Mouse (Mus musculus): ENCODE measurements around the gene Vav1.
A peak's percentile ranks its signal among the peaks of the same experiment; 100 is the strongest.

Gene Vav1

DNA sequence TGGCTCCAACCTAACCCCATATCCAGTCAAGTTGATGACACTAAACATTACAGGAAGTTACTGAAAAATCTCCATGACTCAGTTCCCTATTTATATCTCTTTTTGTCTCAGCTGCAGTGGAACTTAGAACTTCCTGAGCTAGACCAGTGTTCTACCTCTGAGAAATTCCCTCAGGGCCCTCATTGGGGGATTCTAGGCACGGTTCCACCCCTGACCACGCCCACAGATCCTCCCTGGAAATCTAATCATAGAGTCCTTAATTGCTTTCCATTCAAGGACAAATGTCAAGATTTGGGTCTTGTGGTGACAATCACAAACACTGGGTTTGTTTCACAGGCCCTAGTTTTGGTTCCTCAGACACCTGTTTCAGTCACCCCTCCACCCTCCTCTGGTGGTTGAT, 6.2 kb downstream of the Vav1 start:
- H3K36me3 ChIP-seq (ENCODE audit: control insufficient read depth, insufficient read depth, low read length, poor library complexity, severe bottlenecking) = peaks cover 6% of the 10 kb centered on the region
- no peaks in the 10 kb centered on the region for H3K27me3 ChIP-seq (ENCODE audit: control insufficient read depth, insufficient read depth, low read length, poor library complexity, severe bottlenecking)
- DNase-seq (ENCODE audit: low read depth, low spot score) = peak; percentile 72

GRCm38 (mm10) chr17:57286718-57287355, 7.9 kb downstream of the Vav1 start:
- DNase-seq (ENCODE audit: low read depth, low spot score) = no peak
- no peaks in the 10 kb centered on the region for H3K27me3 ChIP-seq (ENCODE audit: control insufficient read depth, insufficient read depth, low read length, poor library complexity, severe bottlenecking)

DNA sequence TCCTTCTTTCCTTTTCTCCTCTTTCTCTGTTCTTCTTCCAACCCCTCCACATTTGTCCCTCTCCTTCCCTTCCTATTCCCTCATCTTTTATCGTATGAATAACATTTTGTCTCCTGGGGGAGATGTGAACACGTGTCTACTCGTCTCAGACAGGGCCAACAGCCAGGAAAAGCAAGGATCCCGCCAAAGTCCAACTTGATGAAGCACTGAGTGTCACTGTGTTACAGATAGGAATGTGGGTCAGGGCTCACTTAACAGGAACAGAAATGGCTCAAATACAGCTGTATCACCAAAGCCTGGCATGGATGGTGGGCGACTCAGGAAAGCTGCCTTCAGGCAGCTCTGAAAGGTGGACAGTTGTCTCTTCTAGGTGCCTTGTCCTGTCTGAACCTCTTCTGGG, 10.4 kb downstream of the Vav1 start:
- no peak for DNase-seq (ENCODE audit: low read depth, low spot score)
- H3K36me3 ChIP-seq (ENCODE audit: control insufficient read depth, insufficient read depth, low read length, poor library complexity, severe bottlenecking) = peaks cover 4% of the 10 kb centered on the region
- no peaks in the 10 kb centered on the region for H3K27me3 ChIP-seq (ENCODE audit: control insufficient read depth, insufficient read depth, low read length, poor library complexity, severe bottlenecking)

More at GRCm38 (mm10) chr17:57286718-57287355, 7.9 kb downstream of the Vav1 start:
- H3K36me3 ChIP-seq (ENCODE audit: control insufficient read depth, insufficient read depth, low read length, poor library complexity, severe bottlenecking) = peaks cover 6% of the 10 kb centered on the region

- Histone ChIP-seq H3K27me3 (ENCODE audit: control insufficient read depth, insufficient read depth, low read length, poor library complexity, severe bottlenecking) (no peaks in the 10 kb centered on the region), H3K36me3 (ENCODE audit: control insufficient read depth, insufficient read depth, low read length, poor library complexity, severe bottlenecking) (peaks cover 4% of the 10 kb centered on the region)
- peak; percentile 54 for DNase-seq (ENCODE audit: low read depth, low spot score)
Observed at GRCm38 (mm10) chr17:57290001-57290670, 11.2 kb downstream of the Vav1 start.

- DNase-seq (ENCODE audit: low read depth, low spot score) = peak; percentile 73
- Histone ChIP-seq H3K27me3 (ENCODE audit: control insufficient read depth, insufficient read depth, low read length, poor library complexity, severe bottlenecking) (no peaks in the 10 kb centered on the region), H3K36me3 (ENCODE audit: control insufficient read depth, insufficient read depth, low read length, poor library complexity, severe bottlenecking) (peaks cover 4% of the 10 kb centered on the region)
Observed at GRCm38 (mm10) chr17:57290671-57291055, 11.8 kb downstream of the Vav1 start.

DNA sequence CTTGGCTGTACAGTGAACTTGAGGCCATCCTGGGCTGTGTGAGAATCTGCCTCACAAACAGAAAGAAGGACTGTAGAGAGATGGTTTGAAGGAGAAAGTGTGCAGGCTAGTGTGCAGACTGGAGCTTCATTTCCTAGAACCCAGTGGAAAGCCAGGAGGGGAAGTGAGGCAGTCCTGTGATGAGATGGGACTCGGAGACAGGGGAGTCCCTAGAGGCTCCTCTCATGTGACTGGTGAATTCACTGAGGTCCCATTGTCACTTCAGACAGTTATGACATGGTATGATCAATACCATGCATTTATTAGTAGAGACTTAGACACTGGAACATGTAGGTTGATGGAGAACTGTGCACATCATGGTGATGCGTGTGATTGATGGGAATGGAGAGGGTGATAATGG, 13.4 kb downstream of the Vav1 start:
- no peaks in the 10 kb centered on the region for H3K27me3 ChIP-seq (ENCODE audit: control insufficient read depth, insufficient read depth, low read length, poor library complexity, severe bottlenecking)
- peak; percentile 50 for DNase-seq (ENCODE audit: low read depth, low spot score)
- peaks cover 4% of the 10 kb centered on the region for H3K36me3 ChIP-seq (ENCODE audit: control insufficient read depth, insufficient read depth, low read length, poor library complexity, severe bottlenecking)

DNA sequence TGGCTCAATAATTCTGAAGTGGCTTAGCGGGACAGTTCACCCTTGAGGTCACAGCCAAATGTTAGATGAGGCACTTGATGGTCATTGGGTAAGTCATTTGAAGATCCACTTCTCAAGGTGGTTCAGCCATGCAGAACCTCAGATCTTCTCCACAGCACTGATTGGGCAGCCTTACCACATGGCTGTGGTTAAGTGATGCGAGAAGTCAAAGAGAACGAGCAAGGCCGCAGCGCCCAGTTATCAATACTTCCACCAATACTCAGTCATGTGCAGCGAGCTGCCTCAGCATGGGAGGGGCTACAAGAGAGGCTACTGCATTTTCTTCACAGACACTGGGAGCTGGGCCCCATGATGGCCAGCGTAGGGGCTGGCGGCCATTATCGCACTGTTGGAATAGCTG, 14.1 kb downstream of the Vav1 start:
- Histone ChIP-seq H3K27me3 (ENCODE audit: control insufficient read depth, insufficient read depth, low read length, poor library complexity, severe bottlenecking) (no peaks in the 10 kb centered on the region), H3K36me3 (ENCODE audit: control insufficient read depth, insufficient read depth, low read length, poor library complexity, severe bottlenecking) (peaks cover 5% of the 10 kb centered on the region)
- DNase-seq (ENCODE audit: low read depth, low spot score) = no peak

DNA sequence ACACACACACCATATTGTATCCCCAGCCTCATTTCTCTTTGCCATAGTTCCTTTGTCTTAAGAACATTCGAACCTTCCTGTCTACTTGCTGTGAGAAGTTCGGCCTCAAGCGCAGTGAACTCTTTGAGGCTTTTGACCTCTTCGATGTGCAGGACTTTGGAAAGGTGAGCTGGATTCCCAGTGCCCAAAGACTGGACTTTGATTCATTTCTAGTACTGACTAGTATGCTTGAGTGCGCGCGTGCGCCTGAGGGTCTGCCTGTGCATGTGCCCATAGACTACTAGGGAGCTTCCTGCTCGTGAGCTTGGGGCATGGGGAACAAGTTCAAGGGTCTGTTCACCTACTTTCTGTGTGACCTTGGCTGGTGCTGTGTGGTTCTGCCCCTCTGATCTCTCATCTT, 17.0 kb downstream of the Vav1 start:
- peaks cover 11% of the 10 kb centered on the region for H3K36me3 ChIP-seq (ENCODE audit: control insufficient read depth, insufficient read depth, low read length, poor library complexity, severe bottlenecking)
- H3K27me3 ChIP-seq (ENCODE audit: control insufficient read depth, insufficient read depth, low read length, poor library complexity, severe bottlenecking) = no peaks in the 10 kb centered on the region
- DNase-seq (ENCODE audit: low read depth, low spot score) = no peak

- DNase-seq (ENCODE audit: low read depth, low spot score) = no peak
- peaks cover 17% of the 10 kb centered on the region for H3K36me3 ChIP-seq (ENCODE audit: control insufficient read depth, insufficient read depth, low read length, poor library complexity, severe bottlenecking)
Observed at GRCm38 (mm10) chr17:57297040-57297439, 18.1 kb downstream of the Vav1 start.

DNA sequence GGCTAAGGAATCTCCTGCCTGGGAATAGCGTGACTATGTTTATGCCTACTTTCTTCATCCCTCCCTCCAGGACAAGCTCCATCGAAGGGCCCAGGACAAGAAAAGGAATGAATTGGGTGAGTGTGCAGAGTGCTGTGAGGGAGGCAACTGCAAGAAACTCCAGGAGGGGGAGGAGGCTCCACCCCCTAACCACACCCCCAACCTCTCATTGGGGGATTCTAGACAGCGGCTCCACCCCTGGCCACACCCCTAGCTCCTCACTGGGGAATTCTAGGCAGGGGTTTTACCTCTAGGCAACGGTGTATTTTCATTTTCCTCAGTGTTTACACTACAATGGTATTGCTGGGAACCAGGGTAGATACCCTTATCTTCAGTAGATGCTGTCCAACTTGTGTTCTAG, 26.7 kb downstream of the Vav1 start:
- Histone ChIP-seq H3K36me3 (ENCODE audit: control insufficient read depth, insufficient read depth, low read length, poor library complexity, severe bottlenecking) (peaks cover 37% of the 10 kb centered on the region), H3K27me3 (ENCODE audit: control insufficient read depth, insufficient read depth, low read length, poor library complexity, severe bottlenecking) (no peaks in the 10 kb centered on the region)
- DNase-seq (ENCODE audit: low read depth, low spot score) = peak; percentile 59

More at GRCm38 (mm10) chr17:57297040-57297439, 18.1 kb downstream of the Vav1 start:
- no peaks in the 10 kb centered on the region for H3K27me3 ChIP-seq (ENCODE audit: control insufficient read depth, insufficient read depth, low read length, poor library complexity, severe bottlenecking)

GRCm38 (mm10) chr17:57307074-57307473, 28.2 kb downstream of the Vav1 start:
- Histone ChIP-seq H3K36me3 (ENCODE audit: control insufficient read depth, insufficient read depth, low read length, poor library complexity, severe bottlenecking) (peaks cover 31% of the 10 kb centered on the region), H3K27me3 (ENCODE audit: control insufficient read depth, insufficient read depth, low read length, poor library complexity, severe bottlenecking) (no peaks in the 10 kb centered on the region)
- no peak for DNase-seq (ENCODE audit: low read depth, low spot score)

GRCm38 (mm10) chr17:57311801-57312200, 32.9 kb downstream of the Vav1 start:
- Histone ChIP-seq H3K36me3 (ENCODE audit: control insufficient read depth, insufficient read depth, low read length, poor library complexity, severe bottlenecking) (peaks cover 23% of the 10 kb centered on the region), H3K27me3 (ENCODE audit: control insufficient read depth, insufficient read depth, low read length, poor library complexity, severe bottlenecking) (no peaks in the 10 kb centered on the region)
- no peak for DNase-seq (ENCODE audit: low read depth, low spot score)

- Histone ChIP-seq H3K27me3 (ENCODE audit: control insufficient read depth, insufficient read depth, low read length, poor library complexity, severe bottlenecking) (no peaks in the 10 kb centered on the region), H3K36me3 (ENCODE audit: control insufficient read depth, insufficient read depth, low read length, poor library complexity, severe bottlenecking) (peaks cover 14% of the 10 kb centered on the region)
- DNase-seq (ENCODE audit: low read depth, low spot score) = no peak
Observed at GRCm38 (mm10) chr17:57327615-57328014, 48.7 kb downstream of the Vav1 start.

DNA sequence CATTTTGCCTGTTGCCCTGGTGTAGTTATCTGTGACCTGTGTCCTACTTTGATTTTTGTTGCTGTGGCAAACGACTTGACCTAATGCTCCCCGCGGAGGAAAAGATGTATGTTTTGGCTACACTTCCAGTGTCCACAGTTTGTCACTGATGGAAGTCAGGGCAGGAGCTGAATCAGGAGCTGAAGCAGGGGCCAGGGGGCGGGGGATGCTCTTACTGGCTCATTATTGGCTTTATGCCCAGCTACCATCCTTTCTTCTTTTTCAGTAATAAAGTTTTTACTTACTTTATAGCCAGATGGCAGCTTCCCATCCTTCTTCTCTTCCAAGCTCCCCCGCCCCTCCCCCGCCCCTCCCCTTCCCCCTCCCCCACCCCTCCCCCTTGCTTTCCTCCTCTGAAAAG, 50.0 kb downstream of the Vav1 start:
- DNase-seq (ENCODE audit: low read depth, low spot score) = no peak
- H3K36me3 ChIP-seq (ENCODE audit: control insufficient read depth, insufficient read depth, low read length, poor library complexity, severe bottlenecking) = peaks cover 10% of the 10 kb centered on the region
- H3K27me3 ChIP-seq (ENCODE audit: control insufficient read depth, insufficient read depth, low read length, poor library complexity, severe bottlenecking) = no peaks in the 10 kb centered on the region

DNA sequence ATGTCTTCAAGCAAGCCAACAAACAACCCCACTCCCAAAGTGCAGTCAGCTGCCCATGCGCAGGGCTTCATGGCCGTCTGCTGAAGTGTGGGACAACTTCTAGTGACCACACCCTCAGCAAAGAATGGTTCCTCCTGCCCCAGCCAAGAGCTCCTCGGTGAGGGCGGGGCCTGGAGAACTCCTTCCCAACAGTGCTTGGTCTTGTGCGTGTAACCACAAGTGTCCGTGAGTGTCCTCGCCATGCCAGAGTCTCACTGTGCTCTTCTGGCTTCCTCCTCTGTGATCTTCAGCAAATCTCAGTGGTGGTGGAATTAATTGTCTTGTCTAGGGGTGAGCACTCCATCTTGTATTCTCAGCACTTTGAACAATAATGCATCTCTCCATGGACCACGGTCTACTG, 52.1 kb downstream of the Vav1 start:
- H3K36me3 ChIP-seq (ENCODE audit: control insufficient read depth, insufficient read depth, low read length, poor library complexity, severe bottlenecking) = peaks cover 7% of the 10 kb centered on the region
- H3K27me3 ChIP-seq (ENCODE audit: control insufficient read depth, insufficient read depth, low read length, poor library complexity, severe bottlenecking) = no peaks in the 10 kb centered on the region
- no peak for DNase-seq (ENCODE audit: low read depth, low spot score)

Measured in splenic B cell, adult 2 months (primary cell).